Mouse (Mus musculus) myocyte (in vitro differentiated cells): Measurements from ENCODE around the gene L1td1.

Experiments
- CEBPB ChIP-seq: IDR thresholded peaks from 2 replicates; pipeline ENCODE4 v1.6.1; 2011; ENCODE audit warnings: mild to moderate bottlenecking, moderate library complexity; ENCODE audit not compliant: poor library complexity, insufficient read depth, severe bottlenecking
- E2F4 ChIP-seq: IDR thresholded peaks from one replicate; pipeline ENCODE4 v1.6.1; 2011; ENCODE audit warnings: mild to moderate bottlenecking, control low read depth, moderate library complexity; ENCODE audit not compliant: insufficient read depth
- MAX ChIP-seq: IDR thresholded peaks from one replicate; pipeline ENCODE4 v1.6.1; 2011; ENCODE audit warnings: low read depth, mild to moderate bottlenecking, control low read depth
- MYOD1 ChIP-seq, 3 experiments: IDR thresholded peaks; one replicate each; pipeline ENCODE4 v1.6.1; 2011; ENCODE audit warnings: control low read depth in 2 of 3, low read depth in 2 of 3, mild to moderate bottlenecking in 2 of 3, moderate library complexity in 1 of 3; ENCODE audit not compliant: insufficient read length in 2 of 3, control insufficient read depth in 1 of 3
- MYOG ChIP-seq, 3 experiments: IDR thresholded peaks; one replicate each; pipeline ENCODE4 v1.6.1; 2011; ENCODE audit warnings: control low read depth in 2 of 3, low read depth in 2 of 3, mild to moderate bottlenecking in 2 of 3; ENCODE audit not compliant: insufficient read length in 2 of 3, control insufficient read depth in 1 of 3, insufficient read depth in 1 of 3
- POLR2A ChIP-seq: IDR thresholded peaks from one replicate; pipeline ENCODE4 v1.6.1; 2011; ENCODE audit warnings: low read depth, mild to moderate bottlenecking, control low read depth, moderate library complexity; ENCODE audit not compliant: insufficient read length
- POLR2AphosphoS2 ChIP-seq: IDR thresholded peaks from one replicate; pipeline ENCODE4 v1.6.1; 2011; ENCODE audit warnings: low read depth, control low read depth; ENCODE audit not compliant: insufficient read length
- REST ChIP-seq: IDR thresholded peaks from one replicate; pipeline ENCODE4 v1.6.1; 2011; ENCODE audit warnings: mild to moderate bottlenecking, control low read depth, moderate library complexity; ENCODE audit not compliant: insufficient read depth, insufficient read length
- SRF ChIP-seq: IDR thresholded peaks from one replicate; pipeline ENCODE4 v1.6.1; 2011; ENCODE audit warnings: low read depth; ENCODE audit not compliant: control insufficient read depth, insufficient read length
- TCF12 ChIP-seq: IDR thresholded peaks from one replicate; pipeline ENCODE4 v1.6.1; 2011; ENCODE audit warnings: mild to moderate bottlenecking, control low read depth; ENCODE audit not compliant: poor library complexity, insufficient read depth, severe bottlenecking
- TCF3 ChIP-seq: IDR thresholded peaks from one replicate; pipeline ENCODE4 v1.6.1; 2011; ENCODE audit warnings: low read depth, control low read depth; ENCODE audit not compliant: insufficient read length
- USF1 ChIP-seq: IDR thresholded peaks from one replicate; pipeline ENCODE4 v1.6.1; 2011; ENCODE audit warnings: low read depth, mild to moderate bottlenecking, control low read depth, moderate library complexity

- TF ChIP-seq POLR2A, result no peak
- no peak for TF ChIP-seq TCF12
- TF ChIP-seq SRF, result no peak
- no peak for TF ChIP-seq USF1
- no peak for TF ChIP-seq POLR2AphosphoS2
- no peak for TF ChIP-seq E2F4
- no peak for TF ChIP-seq CEBPB
- TF ChIP-seq MAX, result no peak
- no peak for TF ChIP-seq MYOD1 (IDR thresholded peaks at IDR 0.05; ENCODE audit: control insufficient read depth in 1 of 3, insufficient read length in 2 of 3, low read depth in 2 of 3)
- TF ChIP-seq MYOG (IDR thresholded peaks at IDR 0.05; ENCODE audit: control insufficient read depth in 1 of 3, insufficient read depth in 1 of 3, insufficient read length in 2 of 3, low read depth in 2 of 3), result no peak
- TF ChIP-seq TCF3, result no peak
- no peak for TF ChIP-seq REST
These were observed 59.3 kb downstream of the L1td1 start for GRCm38 (mm10) chr4:98785851-98786250.
